Mouse (Mus musculus): ENCODE data around the gene Ncdn.
A peak's percentile ranks its signal among the peaks of the same experiment; 100 is the strongest.

Gene Ncdn

GRCm38 (mm10) chr4:126752608-126753141 lies 563 bp downstream of the Ncdn start:
- no peak for DNase-seq (ENCODE audit: low spot score in 2 of 2)

GRCm38 (mm10) chr4:126752024-126752607 lies 1.1 kb downstream of the Ncdn start:
- DNase-seq (ENCODE audit: low spot score in 2 of 2), result no peak

- no peak for DNase-seq (ENCODE audit: low spot score in 2 of 2)
Measured at GRCm38 (mm10) chr4:126751556-126752023, 1.6 kb downstream of the Ncdn start.

DNA sequence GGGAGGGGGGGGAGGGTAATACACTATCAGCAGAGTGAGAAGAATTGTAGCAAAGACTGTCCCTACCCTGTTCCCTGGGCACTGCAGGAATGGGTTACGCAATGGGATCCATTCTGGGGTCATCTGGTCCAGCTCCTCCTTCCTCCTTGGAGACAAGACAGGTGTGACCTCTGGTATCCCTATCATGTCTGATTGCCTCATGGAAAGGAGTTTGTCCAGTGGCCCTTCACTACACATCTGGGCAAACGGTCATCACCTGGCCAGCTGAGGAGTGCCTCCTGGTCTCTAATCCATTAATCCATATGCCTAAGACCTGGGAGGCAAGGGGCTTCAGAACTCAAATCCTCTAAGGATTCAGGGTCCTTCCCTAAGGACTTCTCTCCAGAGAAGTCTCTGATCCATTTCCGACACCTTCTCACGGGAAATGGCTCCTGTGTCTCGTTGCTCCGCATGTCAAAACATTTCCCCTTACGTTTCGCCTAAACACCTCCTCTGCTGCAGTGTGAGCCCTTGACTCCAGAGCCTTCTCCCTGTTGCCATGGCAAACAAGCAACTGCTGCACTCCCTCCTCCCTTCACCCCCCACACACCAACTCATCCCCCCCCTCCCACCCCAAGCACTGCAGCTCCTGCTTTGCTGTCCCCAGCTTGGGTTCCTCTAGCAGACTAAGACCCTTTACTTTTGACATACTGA lies 2.2 kb downstream of the Ncdn start:
- no peak for DNase-seq (ENCODE audit: low spot score in 2 of 2)

DNA sequence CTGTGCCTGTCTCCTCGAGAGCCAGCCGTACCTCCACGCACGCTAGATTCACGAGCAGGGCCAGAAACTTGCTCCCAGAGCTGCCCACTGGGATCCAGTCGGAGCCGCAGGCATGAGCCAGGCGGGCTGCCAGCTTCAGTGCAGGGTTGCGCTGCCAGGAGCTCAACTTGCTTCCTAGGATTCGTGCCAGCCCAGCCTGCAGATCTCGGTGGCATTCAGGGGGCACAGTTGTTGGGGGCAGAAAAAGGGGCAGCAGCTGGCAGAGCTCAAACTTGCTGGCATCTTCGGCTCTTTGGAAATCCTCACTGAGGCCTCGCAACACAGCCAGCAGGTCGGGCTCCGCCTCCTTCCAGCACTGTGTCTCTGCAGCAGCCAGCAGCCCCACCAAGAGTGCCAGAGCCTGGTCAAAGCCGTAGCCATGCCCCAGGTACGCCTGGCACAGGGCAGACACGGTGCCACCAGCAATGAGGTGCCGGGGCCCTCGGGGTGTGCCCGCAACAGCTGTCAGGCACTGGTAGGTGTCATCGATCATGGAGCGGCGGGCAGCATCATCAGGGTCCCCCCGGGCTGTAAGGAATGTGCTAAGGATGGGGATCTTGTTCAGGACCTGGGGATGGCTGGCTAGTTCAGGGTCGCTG lies 3.1 kb downstream of the Ncdn start:
- DNase-seq (ENCODE audit: low spot score in 2 of 2), result peak in 1 of 2 experiments; percentile 57

DNA sequence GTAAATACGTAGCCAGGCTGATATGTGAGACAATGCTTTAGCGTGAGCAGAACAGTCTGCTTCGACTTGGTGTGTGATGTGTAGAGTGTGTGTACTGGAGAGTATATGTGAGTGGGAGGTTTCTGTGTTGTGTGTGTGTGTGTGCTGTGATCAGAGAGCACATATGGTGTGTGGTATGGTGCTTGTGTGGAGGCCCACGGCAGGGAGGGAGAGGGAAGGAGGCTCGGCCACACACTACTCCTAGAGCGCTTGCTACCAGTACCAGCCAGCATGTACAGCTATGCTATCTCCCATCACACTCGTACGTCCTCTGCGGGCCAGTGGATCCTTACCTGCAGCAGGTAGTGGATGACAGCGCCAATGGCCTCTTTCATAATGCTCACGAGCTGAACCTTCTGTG lies 3.7 kb downstream of the Ncdn start:
- DNase-seq (ENCODE audit: low spot score in 2 of 2), result no peak

DNA sequence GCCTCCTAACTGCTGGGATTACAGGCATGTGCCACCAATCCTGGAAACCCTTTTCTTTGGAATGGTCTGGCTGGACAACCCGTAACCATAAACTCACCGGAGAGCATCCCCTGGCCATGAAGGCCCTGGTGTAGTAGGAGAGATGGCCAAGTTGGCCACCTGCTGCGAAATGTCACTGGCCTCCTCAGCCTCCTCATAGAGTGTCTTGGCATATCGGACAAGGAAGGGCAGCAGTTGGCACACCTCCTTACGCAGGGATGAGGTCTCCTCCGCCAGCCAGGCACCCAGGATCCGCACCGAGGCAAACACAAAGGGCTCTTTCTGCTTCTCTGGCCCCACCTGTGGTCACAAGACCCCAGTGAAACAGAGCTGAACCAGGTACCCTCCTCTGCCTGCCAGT lies 4.9 kb downstream of the Ncdn start:
- no peak for DNase-seq (ENCODE audit: low spot score in 2 of 2)

DNA sequence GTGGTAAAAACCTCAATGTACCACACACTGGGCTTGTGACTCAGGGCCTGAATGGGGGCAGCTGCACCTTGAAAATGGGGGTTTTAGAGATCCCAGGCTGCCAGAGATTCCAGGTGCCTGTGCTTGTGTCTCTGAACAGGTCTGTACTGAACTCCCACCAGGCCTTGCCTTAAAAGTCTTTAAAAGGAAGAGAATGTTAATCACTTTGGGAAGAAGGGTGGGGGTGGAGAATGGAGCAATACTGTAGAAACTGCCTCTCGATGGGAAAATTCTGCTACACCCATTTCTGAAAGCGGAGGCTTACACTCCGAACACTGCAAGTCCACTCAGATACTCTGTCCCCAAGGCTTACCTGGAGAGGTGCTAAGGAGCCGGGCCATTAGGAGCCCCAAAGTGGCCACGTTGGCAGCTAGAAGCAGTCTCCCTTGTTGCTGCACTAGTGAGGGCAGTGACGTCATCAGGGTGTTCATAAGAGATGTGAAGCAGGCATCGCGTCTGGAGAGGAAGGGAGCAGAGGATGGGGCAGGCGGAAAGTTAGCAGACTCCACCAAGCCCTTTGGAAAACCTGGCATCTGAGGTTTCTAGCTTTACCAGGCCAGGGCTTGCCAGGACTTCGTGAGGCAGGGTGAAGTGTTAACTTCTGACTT lies 6.9 kb downstream of the Ncdn start:
- DNase-seq (ENCODE audit: low spot score in 2 of 2), result no peak

GRCm38 (mm10) chr4:126745506-126746193 lies 7.6 kb downstream of the Ncdn start:
- peak in 1 of 2 experiments; percentile 35 for DNase-seq (ENCODE audit: low spot score in 2 of 2)

GRCm38 (mm10) chr4:126744831-126745230 lies 8.4 kb downstream of the Ncdn start:
- DNase-seq (ENCODE audit: low spot score in 2 of 2), result no peak

DNA sequence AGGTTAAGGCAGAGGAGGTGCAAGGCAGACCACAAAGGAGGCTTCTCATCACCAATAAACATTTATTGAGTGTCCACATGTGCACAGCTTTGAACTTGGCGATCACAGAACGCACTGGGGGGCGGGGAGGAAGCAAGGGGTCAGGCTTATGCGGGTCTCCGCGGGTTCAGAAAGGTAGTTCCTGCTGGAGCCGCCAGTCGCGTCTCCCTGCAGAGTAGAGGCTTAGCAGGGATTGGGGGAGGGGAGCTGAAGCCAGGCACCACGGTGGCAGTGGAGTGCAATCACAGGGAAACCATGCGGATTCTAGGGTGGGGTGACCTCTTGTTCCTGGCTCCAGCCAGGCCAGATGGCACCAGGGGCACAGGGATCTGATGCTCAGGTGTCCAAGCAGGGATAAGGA lies 9.5 kb downstream of the Ncdn start:
- no peak for DNase-seq (ENCODE audit: low spot score in 2 of 2)

- no peak for DNase-seq (ENCODE audit: low spot score in 2 of 2)
Measured at GRCm38 (mm10) chr4:126742976-126743375, 10.3 kb downstream of the Ncdn start.

GRCm38 (mm10) chr4:126741448-126741847 lies 11.8 kb downstream of the Ncdn start:
- DNase-seq (ENCODE audit: low spot score in 2 of 2), result peak; percentile 60 to 73

GRCm38 (mm10) chr4:126739966-126740676 lies 13.1 kb downstream of the Ncdn start:
- no peak for DNase-seq (ENCODE audit: low spot score in 2 of 2)

- DNase-seq (ENCODE audit: low spot score in 2 of 2), result no peak
Measured at GRCm38 (mm10) chr4:126736001-126736414, 17.2 kb downstream of the Ncdn start, which contains the start of gene Tfap2e. Gene Tfap2e (minus strand): TSS chr4:126736240.

- DNase-seq (ENCODE audit: low spot score in 2 of 2), result no peak
Measured at GRCm38 (mm10) chr4:126735382-126736000, 17.7 kb downstream of the Ncdn start.

DNA sequence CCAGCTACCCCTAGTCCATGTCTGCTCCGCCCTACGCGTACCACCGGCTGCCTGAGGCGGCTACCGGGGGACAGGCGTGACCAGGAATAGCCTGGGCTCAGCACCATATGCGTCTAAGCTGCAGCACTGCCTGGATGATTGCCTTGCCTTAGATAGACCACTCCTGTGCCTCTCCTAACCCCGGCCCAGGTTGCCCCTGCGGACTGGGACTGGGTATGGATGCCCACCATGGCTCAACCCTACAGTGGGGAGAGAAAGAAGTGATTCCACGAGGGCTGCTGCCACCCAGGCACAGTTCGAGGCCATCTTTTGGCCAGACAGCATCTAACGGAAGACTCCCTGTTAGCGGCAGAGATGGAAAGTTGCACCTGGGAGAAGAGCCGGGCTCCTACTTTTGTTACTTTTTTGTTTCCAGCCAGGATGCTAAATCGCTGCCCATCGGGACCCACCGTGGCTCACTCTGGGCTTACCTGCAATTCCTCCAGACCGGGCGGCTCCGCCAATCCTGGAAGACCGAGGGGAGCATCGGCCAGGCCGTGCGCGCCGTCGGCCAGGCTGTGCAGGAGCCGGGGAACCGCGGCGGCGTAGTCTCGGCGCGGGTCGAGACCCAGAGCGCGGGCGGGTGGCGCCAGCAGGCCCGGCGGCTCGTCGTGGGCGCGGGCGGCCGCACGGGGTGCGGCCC lies 18.4 kb downstream of the Ncdn start:
- DNase-seq (ENCODE audit: low spot score in 2 of 2), result no peak

- no peak for DNase-seq (ENCODE audit: low spot score in 2 of 2)
Measured at GRCm38 (mm10) chr4:126734001-126734603, 19.1 kb downstream of the Ncdn start.

All from heart, adult 9 months (tissue).